Mouse (Mus musculus): Measurements from ENCODE around the gene Gm43191. TPM values are rescaled to one million over a fixed set of nuclear protein-coding genes. Genes with fewer than 3 reads are reported as not detected.

Gene Gm43191
- total RNA-seq, 2 experiments from 2014 or later: 2.1 to 3.4 TPM

- DNase-seq (ENCODE audit: low spot score in 2 of 2): no peak
Measured at GRCm38 (mm10) chr3:116632971-116633370, 48.1 kb downstream of the Gm43191 start.

GRCm38 (mm10) chr3:116631459-116631858, 49.6 kb downstream of the Gm43191 start:
- DNase-seq (ENCODE audit: low spot score in 2 of 2): no peak

- no peak for DNase-seq (ENCODE audit: low spot score in 2 of 2)
Measured at GRCm38 (mm10) chr3:116622641-116623040, 58.4 kb downstream of the Gm43191 start.

- no peak for DNase-seq (ENCODE audit: low spot score in 2 of 2)
Measured at GRCm38 (mm10) chr3:116620636-116621370, 60.3 kb downstream of the Gm43191 start.

- no peak for DNase-seq (ENCODE audit: low spot score in 2 of 2)
Measured at GRCm38 (mm10) chr3:116618855-116619254, 62.2 kb downstream of the Gm43191 start.

- no peak for DNase-seq (ENCODE audit: low spot score in 2 of 2)
Measured at GRCm38 (mm10) chr3:116615318-116616068, 65.6 kb downstream of the Gm43191 start.

- DNase-seq (ENCODE audit: low spot score in 2 of 2): no peak
Measured at GRCm38 (mm10) chr3:116614295-116614892, 66.7 kb downstream of the Gm43191 start, which contains the start of gene Trmt13. TSS of gene Trmt13 (minus strand) at chr3:116614587.

- DNase-seq (ENCODE audit: low spot score in 2 of 2): no peak
Measured at GRCm38 (mm10) chr3:116604570-116604969, 76.5 kb downstream of the Gm43191 start.

GRCm38 (mm10) chr3:116601781-116602180, 79.3 kb downstream of the Gm43191 start:
- DNase-seq (ENCODE audit: low spot score in 2 of 2): no peak

- no peak for DNase-seq (ENCODE audit: low spot score in 2 of 2)
Measured at GRCm38 (mm10) chr3:116601005-116601404, 80.1 kb downstream of the Gm43191 start.

GRCm38 (mm10) chr3:116599705-116600104, 81.4 kb downstream of the Gm43191 start:
- DNase-seq (ENCODE audit: low spot score in 2 of 2): no peak

- no peak for DNase-seq (ENCODE audit: low spot score in 2 of 2)
Measured at GRCm38 (mm10) chr3:116595603-116595991, 85.5 kb downstream of the Gm43191 start.

GRCm38 (mm10) chr3:116594728-116595602, 86.1 kb downstream of the Gm43191 start, which contains the start of gene Sass6:
TSS of gene Sass6 (plus strand) at chr3:116594982.
- DNase-seq (ENCODE audit: low spot score in 2 of 2): peak; percentile 98 to 100

GRCm38 (mm10) chr3:116594076-116594727, 86.9 kb downstream of the Gm43191 start:
- no peak for DNase-seq (ENCODE audit: low spot score in 2 of 2)

Other genes with a start within 250 kb of the Gm43191 start
- gene Rtca, start 173.1 kb downstream of the Gm43191 start, total RNA-seq (2021): 10 to 100 TPM; 57.0 to 61.5 TPM
- gene Dbt, start 168.2 kb downstream of the Gm43191 start, total RNA-seq (2021): 10 to 100 TPM; 14.1 to 15.1 TPM
- gene Lrrc39, start 118.3 kb downstream of the Gm43191 start, total RNA-seq (2021): not detected
- gene Sass6, start 86.3 kb downstream of the Gm43191 start, total RNA-seq (2021): 1 to 10 TPM; 6.4 to 9.1 TPM
- 10 to 100 TPM; 15.3 to 15.9 TPM for gene Trmt13, start 66.7 kb downstream of the Gm43191 start, total RNA-seq (2021)
- gene Mfsd14a, start 18.6 kb downstream of the Gm43191 start, total RNA-seq (2021): 10 to 100 TPM; 52.7 to 57.1 TPM
- 10 to 100 TPM; 15.4 to 16.2 TPM for gene Slc35a3, start 31.6 kb upstream of the Gm43191 start, total RNA-seq (2021)
- 10 to 100 TPM; 23.4 to 25.7 TPM for gene Agl, start 126.9 kb upstream of the Gm43191 start, total RNA-seq (2021)
- under 1 TPM; 0.26 to 0.77 TPM for gene Frrs1, start 178.2 kb upstream of the Gm43191 start, total RNA-seq (2021)